Mouse (Mus musculus) E14TG2a.4 (cell line): ENCODE data around the gene Eef1b2.
A peak's percentile ranks its signal among the peaks of the same experiment; 100 is the strongest.

Experiments used
- H3K27me3 ChIP-seq: 2 replicates; pipeline ENCODE4 v1.6.1; 2014; ENCODE audit warnings: low read length, control low read depth; ENCODE audit not compliant: insufficient read depth
- H3K36me3 ChIP-seq: 2 replicates; pipeline ENCODE4 v1.6.1; 2014; ENCODE audit warnings: low read length, control low read depth; ENCODE audit not compliant: insufficient read depth
- H3K4me1 ChIP-seq: replicated peaks from 2 replicates; pipeline ENCODE4 v1.6.1; 2014; ENCODE audit warnings: low read depth, low read length, control low read depth
- H3K4me3 ChIP-seq: replicated peaks from 2 replicates; pipeline ENCODE4 v1.5.1; 2014; ENCODE audit warnings: mild to moderate bottlenecking, low read length
- H3K9me3 ChIP-seq: 2 replicates; pipeline ENCODE4 v1.6.1; 2014; ENCODE audit warnings: low read length, control low read depth
- CTCF ChIP-seq: conservative IDR thresholded peaks from 2 replicates; pipeline ENCODE4 v1.5.1; 2014; ENCODE audit warnings: low read length
- NANOG ChIP-seq: IDR thresholded peaks from 2 replicates; pipeline ENCODE4 v1.6.1; 2014; ENCODE audit warnings: borderline replicate concordance, low read length, mixed read lengths
- POU5F1 ChIP-seq: IDR thresholded peaks from 2 replicates; pipeline ENCODE4 v1.6.1; 2014; ENCODE audit warnings: low read length, borderline replicate concordance

Eef1b2 gene

GRCm38 (mm10) chr1:63200322-63200721 lies 23.7 kb downstream of the Eef1b2 start:
- no peak for TF ChIP-seq NANOG
- TF ChIP-seq CTCF = no peak
- TF ChIP-seq POU5F1 = no peak; the same call in 1 of the 2 replicates
- peaks cover 11% of the 10 kb centered on the region for H3K36me3 ChIP-seq
- H3K9me3 ChIP-seq = peaks cover 68% of the 10 kb centered on the region
- H3K27me3 ChIP-seq = no peaks in the 10 kb centered on the region
- H3K4me3 ChIP-seq = peak overlapping the region; percentile 51
- peaks cover 14% of the 10 kb centered on the region for H3K4me1 ChIP-seq

- Histone ChIP-seq H3K4me1 (peaks cover 24% of the 10 kb centered on the region), H3K4me3 (no peak overlapping the region), H3K27me3 (no peaks in the 10 kb centered on the region), H3K9me3 (peaks cover 65% of the 10 kb centered on the region), H3K36me3 (peaks cover 11% of the 10 kb centered on the region)
- TF ChIP-seq CTCF (no peak), POU5F1 (no peak), NANOG (no peak)
These were observed 25.0 kb downstream of the Eef1b2 start for GRCm38 (mm10) chr1:63201672-63202071.

GRCm38 (mm10) chr1:63203471-63203870 lies 26.8 kb downstream of the Eef1b2 start:
- TF ChIP-seq NANOG = no peak
- TF ChIP-seq CTCF = no peak
- TF ChIP-seq POU5F1 = no peak
- peaks cover 11% of the 10 kb centered on the region for H3K36me3 ChIP-seq
- no peak overlapping the region; the same call in 1 of the 2 replicates for H3K4me3 ChIP-seq
- peaks cover 54% of the 10 kb centered on the region for H3K9me3 ChIP-seq
- H3K4me1 ChIP-seq = peaks cover 38% of the 10 kb centered on the region
- no peaks in the 10 kb centered on the region for H3K27me3 ChIP-seq

DNA sequence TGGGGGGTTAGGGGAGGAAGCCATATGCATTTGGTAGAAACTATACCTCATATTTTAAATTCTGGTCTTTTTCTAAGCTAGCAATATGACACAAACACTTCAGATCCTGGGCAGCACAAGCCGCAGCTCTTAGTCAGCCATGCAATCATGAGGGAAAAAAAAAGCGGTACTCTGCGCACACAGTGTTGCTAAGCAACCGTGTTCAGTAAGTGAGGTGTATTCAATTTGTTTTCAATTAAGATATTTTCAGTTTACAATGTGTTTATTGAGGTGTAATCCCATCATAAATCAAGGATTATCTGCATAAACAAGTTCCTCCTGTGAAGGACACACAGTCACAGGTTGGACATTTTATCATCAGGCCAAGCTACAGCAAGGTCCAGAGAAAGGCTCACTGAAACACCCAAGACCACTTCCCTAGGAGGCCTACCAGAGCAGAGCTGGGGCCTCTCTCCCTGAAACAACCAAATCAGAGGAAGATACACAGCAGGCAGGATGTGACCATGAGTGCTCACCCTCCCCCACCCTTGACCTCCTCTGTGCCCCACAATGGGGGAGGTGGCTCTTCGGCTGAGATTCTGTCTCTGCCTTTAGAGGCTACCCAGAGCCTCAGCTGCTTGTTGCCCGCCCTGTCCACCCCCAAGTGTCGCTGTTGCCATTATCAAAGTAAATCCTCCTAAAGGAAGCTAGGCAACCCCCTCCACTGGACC lies 27.5 kb downstream of the Eef1b2 start:
- Histone ChIP-seq H3K36me3 (peaks cover 11% of the 10 kb centered on the region), H3K9me3 (peaks cover 47% of the 10 kb centered on the region), H3K4me3 (peak overlapping the region; percentile 32; the same call in 1 of the 2 replicates), H3K27me3 (no peaks in the 10 kb centered on the region), H3K4me1 (peaks cover 44% of the 10 kb centered on the region)
- no peak; the same call in 1 of the 2 replicates for TF ChIP-seq NANOG
- TF ChIP-seq CTCF = no peak
- TF ChIP-seq POU5F1 = no peak

DNA sequence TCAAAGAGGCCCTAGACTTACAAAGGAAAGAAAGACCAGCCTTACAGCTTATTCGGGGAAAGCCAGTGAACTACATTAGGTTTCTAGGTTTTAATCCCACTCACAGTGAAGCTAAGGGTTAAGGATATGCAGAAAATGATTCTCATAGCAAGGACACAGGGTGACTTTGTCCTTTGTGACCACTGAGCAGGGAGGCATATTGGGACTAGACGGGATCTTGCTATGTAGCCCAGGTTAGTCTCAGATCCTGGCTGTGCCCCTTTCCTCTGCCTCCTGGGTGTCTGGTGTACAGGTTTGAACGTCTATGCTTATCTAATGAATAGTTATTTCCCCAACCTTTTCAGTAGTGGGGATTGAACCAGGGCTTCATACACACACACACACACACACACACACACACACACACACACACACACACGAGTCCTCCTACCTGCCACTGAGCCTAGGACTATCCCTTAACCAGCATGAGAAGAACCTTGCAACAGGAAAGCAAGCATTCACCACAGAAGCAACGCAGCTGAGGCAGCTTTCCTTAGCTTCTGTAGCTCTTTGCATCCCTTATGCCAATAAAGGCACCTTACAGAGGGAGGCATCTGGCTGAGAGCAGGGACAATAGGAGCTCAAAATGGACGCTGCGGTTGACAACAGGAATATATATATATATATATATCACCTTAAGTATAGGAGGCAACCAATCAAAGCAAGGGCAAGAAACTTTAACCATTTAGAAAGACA lies 28.2 kb downstream of the Eef1b2 start:
- Histone ChIP-seq H3K9me3 (peaks cover 40% of the 10 kb centered on the region), H3K4me1 (peaks cover 51% of the 10 kb centered on the region), H3K27me3 (no peaks in the 10 kb centered on the region), H3K36me3 (peaks cover 11% of the 10 kb centered on the region), H3K4me3 (0 out of 2 replicates have a peak overlapping the region, but pooled peaks have one; percentile 32)
- no peak for TF ChIP-seq CTCF

DNA sequence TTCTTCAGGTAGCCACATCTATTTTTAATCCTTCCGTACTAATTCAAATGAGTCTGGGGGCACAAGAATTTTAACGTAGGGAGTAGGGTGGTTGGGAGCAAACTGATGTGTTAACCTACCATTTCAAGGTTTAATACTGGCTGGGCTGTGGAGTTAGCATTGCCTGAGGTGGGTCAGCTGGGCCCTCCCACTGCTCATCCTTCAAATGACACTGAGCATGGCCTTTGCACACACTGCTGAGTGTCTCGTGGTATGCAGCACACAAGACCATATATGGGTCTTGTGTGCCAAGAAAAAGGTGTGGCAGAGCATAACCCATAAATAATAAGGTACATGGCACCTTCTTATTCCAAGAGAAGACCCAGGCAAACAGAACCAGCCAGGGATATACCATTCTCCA lies 31.0 kb downstream of the Eef1b2 start:
- no peak overlapping the region for H3K4me3 ChIP-seq
- H3K27me3 ChIP-seq = no peaks in the 10 kb centered on the region
- 0 out of 2 replicates have a peak, but pooled peaks cover 4% of the 10 kb centered on the region for H3K36me3 ChIP-seq
- H3K4me1 ChIP-seq = peaks cover 76% of the 10 kb centered on the region
- TF ChIP-seq NANOG = no peak
- TF ChIP-seq POU5F1 = no peak
- TF ChIP-seq CTCF = no peak
- H3K9me3 ChIP-seq = peaks cover 13% of the 10 kb centered on the region

DNA sequence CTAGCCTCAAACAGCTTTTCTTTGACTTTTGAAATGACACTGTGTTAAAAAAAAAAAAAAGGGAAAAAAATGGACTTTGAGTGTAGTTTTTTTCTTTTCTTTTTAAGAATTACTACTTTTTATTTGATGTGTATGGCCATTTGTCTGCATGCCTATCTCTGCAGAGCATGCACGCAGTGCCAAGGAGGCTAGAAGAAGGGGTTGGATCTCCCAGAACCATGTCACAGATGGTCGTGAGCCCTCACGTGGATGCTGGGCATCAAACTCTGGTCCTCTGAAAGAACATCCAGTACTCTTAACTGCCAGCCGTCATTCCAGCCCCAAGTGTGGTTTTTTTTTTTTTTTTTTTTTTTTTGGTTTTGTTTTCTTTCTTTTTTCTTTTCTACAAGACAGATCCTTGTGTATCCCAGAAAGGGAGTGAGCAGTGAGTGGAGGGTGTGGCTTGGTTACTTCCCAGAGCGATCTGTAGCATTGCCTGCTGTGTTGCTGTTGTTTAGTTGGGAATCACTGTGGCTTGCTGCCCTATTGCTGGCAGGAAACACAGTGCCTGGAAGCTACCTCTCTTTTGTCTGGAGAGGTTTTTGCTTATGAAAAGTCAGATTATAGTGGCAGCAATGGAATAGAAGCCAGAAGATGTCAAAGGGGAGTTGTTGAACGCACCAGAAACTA lies 33.4 kb downstream of the Eef1b2 start:
- Histone ChIP-seq H3K9me3 (no peaks in the 10 kb centered on the region), H3K4me1 (peaks cover 86% of the 10 kb centered on the region), H3K27me3 (no peaks in the 10 kb centered on the region), H3K4me3 (peak overlapping the region; percentile 62), H3K36me3 (no peaks in the 10 kb centered on the region)
- TF ChIP-seq NANOG (peak; percentile 58; the same call in 1 of the 2 replicates), CTCF (no peak)
